Mouse (Mus musculus) heart, postnatal 0 days (tissue): ENCODE measurements around the gene Tpk1. TPM values are rescaled to one million over a fixed set of nuclear protein-coding genes. Genes with fewer than 3 reads are reported as not detected.

ENCODE experiments used
- ATAC-seq: fragments of 200-750 bp; cut with Nextera tagmentation; 2 replicates; pipeline ENCODE4 v1.8.0; 2017; ENCODE audit warnings: low read depth, moderate number of reproducible peaks, moderate library complexity; ENCODE audit not compliant: insufficient read depth
- DNase-seq: peaks from one replicate; pipeline ENCODE4 v3.0.0-alpha.2; 2016; ENCODE audit warnings: low spot score
- H3K27ac ChIP-seq: fragments of 300-500 bp; sonication (generic); 2 replicates; pipeline ENCODE4 v1.5.1; 2014; ENCODE audit warnings: low read depth, mild to moderate bottlenecking
- H3K27me3 ChIP-seq: fragments of 300-500 bp; sonication (generic); 2 replicates; pipeline ENCODE4 v1.6.1; 2014; ENCODE audit warnings: low read length, mixed read lengths; ENCODE audit not compliant: control insufficient read depth, insufficient read depth
- H3K36me3 ChIP-seq: fragments of 300-500 bp; sonication (generic); replicated peaks from 2 replicates; pipeline ENCODE4 v1.6.1; 2014; ENCODE audit warnings: low read length, mixed read lengths; ENCODE audit not compliant: control insufficient read depth, insufficient read depth
- H3K4me1 ChIP-seq: fragments of 300-500 bp; sonication (generic); 2 replicates; pipeline ENCODE4 v1.6.1; 2014; ENCODE audit warnings: antibody characterized with exemption; ENCODE audit not compliant: control insufficient read depth, insufficient read depth
- H3K4me2 ChIP-seq: fragments of 300-500 bp; sonication (generic); 2 replicates; pipeline ENCODE4 v1.6.1; 2014; ENCODE audit warnings: low read depth, mild to moderate bottlenecking, low read length, moderate library complexity
- H3K4me3 ChIP-seq: fragments of 300-500 bp; sonication (generic); 2 replicates; pipeline ENCODE4 v1.5.1; 2014; ENCODE audit warnings: low read depth, low read length
- H3K9ac ChIP-seq: fragments of 300-500 bp; sonication (generic); replicated peaks from 2 replicates; pipeline ENCODE4 v1.6.1; 2014; ENCODE audit warnings: low read depth, low read length, mixed read lengths
- H3K9me3 ChIP-seq: fragments of 300-500 bp; sonication (generic); replicated peaks from 2 replicates; pipeline ENCODE4 v1.6.1; 2016; ENCODE audit warnings: low read length; ENCODE audit not compliant: control insufficient read depth
- CTCF ChIP-seq: IDR thresholded peaks from 2 replicates; pipeline ENCODE4 v1.5.1; 2016; ENCODE audit warnings: antibody characterized with exemption, control low read depth, low read depth
- EP300 ChIP-seq: IDR thresholded peaks from 2 replicates; pipeline ENCODE4 v1.6.1; 2016; ENCODE audit warnings: antibody characterized with exemption, low read depth
- WGBS: fragments of 180-500 bp; shearing (Covaris S2); extraction: QIAGEN DNeasy Blood & Tissue Kit; methylation state at CpG from one replicate; pipeline ENCODE4 v1.1.7; 2014; 5-methylcytosine and 5-hydroxymethylcytosine counted together
- polyA plus RNA-seq: library from polyadenylated mRNA; unstranded; fragments of >200 nt; fragmentation: Nextera tagmentation; extraction: Ambion mirVana; gene quantifications from 2 replicates; pipeline ENCODE4 v1.2.1, GENCODE M21; 2015
- total RNA-seq: library from RNA; depleted of rRNA; stranded (reverse); fragments of >200 nt; gene quantifications from 2 replicates; pipeline ENCODE4 v1.2.3, GENCODE M21; 2014; ENCODE audit warnings: low replicate concordance

Gene Tpk1
- total and polyA plus RNA-seq, 2 experiments from 2014 or later, result 2.8 to 6.3 TPM

DNA sequence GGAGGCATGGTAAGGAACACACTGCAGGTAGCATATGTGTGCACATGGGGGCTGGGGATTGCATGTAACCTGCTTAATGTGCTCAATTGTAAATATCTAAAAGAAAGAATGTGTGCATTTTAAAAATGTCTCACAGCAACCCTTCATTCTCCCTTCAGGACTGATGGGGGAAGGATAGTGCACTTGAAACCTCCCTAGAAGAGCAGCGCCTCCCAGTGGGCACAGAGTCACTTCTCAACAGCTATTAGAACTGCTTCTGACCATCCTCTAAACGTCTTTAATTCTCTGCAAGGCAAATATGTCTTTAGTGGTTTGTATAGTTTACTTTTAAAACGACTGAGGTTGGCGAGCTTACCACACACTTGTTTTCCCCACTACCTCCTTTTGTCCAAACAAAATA lies 241.1 kb downstream of the Tpk1 start:
- 38% methylated on average over 4 of the region's 4 CpGs for WGBS
- no peak overlapping the region for H3K27ac ChIP-seq
- H3K9ac ChIP-seq, result no peak overlapping the region
- no peaks in the 10 kb centered on the region for H3K4me1 ChIP-seq
- ATAC-seq, result no peak
- no peak overlapping the region for H3K4me2 ChIP-seq
- no peak overlapping the region for H3K4me3 ChIP-seq
- TF ChIP-seq CTCF (peak; percentile 39), EP300 (no peak)
- no peaks in the 10 kb centered on the region for H3K9me3 ChIP-seq
- H3K27me3 ChIP-seq, result no peaks in the 10 kb centered on the region
- DNase-seq, result no peak
- H3K36me3 ChIP-seq, result no peaks in the 10 kb centered on the region

DNA sequence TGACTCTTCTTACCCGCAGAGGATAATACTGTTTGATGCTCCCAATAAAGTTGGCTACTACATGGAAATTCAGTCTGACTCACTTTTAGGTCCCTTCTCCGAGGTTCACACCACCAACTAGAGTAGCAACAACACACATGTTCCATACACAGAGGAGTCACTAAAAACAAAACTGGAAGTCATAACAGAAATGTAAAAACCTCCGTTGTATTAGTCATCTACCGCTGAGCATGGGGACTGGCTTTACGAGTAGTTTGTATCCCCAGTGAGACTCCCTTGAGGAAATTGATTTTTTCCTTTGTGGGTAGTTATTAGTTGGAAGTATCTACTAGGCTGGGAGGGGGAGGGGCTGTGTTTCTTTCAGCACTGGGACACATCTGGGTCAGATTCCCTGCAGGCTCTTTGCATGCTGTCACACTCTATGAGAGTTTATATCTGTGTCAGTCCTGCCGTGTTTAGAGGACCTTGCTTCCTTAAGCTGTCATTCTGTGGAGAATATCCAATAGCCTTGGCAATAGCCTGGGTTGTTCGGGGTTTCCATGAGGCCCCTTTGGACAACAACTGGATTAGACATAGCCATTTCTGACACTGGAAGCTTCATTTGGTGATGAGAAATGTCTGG lies 245.6 kb downstream of the Tpk1 start:
- H3K4me1 ChIP-seq, result no peaks in the 10 kb centered on the region
- H3K4me3 ChIP-seq, result no peak overlapping the region
- WGBS, result 70% methylated on average over 7 of the region's 7 CpGs
- H3K9me3 ChIP-seq, result no peaks in the 10 kb centered on the region
- no peak overlapping the region for H3K4me2 ChIP-seq
- no peak for DNase-seq
- no peak overlapping the region for H3K9ac ChIP-seq
- TF ChIP-seq EP300 (no peak), CTCF (no peak)
- no peaks in the 10 kb centered on the region for H3K27me3 ChIP-seq
- ATAC-seq, result no peak
- H3K36me3 ChIP-seq, result no peaks in the 10 kb centered on the region
- no peak overlapping the region for H3K27ac ChIP-seq

DNA sequence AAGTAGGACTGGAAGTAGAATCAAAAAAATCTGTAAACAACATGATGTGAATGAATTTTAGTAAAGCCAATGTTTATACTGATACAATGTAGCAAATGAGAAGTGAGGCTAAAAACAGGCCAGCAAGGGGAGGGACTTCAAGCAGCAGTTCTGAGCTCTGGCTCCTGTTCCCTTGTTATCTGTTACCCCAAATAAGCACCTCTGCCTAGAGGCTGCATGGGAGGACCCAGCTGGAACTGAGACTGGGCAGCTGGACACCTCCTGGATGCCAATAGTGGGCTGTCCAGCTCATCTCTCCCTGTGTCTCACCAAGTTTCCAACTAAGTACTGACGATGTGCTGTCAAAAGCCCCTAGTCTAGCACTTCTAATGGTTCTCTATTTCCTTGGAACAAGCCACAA lies 257.1 kb downstream of the Tpk1 start:
- WGBS, result 35% methylated on average over 1 of the region's 1 CpGs
- ATAC-seq (0 out of 2 replicates have a peak, but pooled peaks have one; percentile 20), DNase-seq (peak; percentile 14)
- H3K36me3 ChIP-seq, result no peaks in the 10 kb centered on the region
- no peaks in the 10 kb centered on the region for H3K27me3 ChIP-seq
- no peak overlapping the region for H3K4me3 ChIP-seq
- no peak overlapping the region for H3K9ac ChIP-seq
- no peaks in the 10 kb centered on the region for H3K9me3 ChIP-seq
- TF ChIP-seq EP300 (no peak), CTCF (no peak)
- H3K27ac ChIP-seq, result peak overlapping the region; percentile 43; the same call in 1 of the 2 replicates
- H3K4me2 ChIP-seq, result no peak overlapping the region
- 0 out of 2 replicates have a peak, but pooled peaks cover 4% of the 10 kb centered on the region for H3K4me1 ChIP-seq

DNA sequence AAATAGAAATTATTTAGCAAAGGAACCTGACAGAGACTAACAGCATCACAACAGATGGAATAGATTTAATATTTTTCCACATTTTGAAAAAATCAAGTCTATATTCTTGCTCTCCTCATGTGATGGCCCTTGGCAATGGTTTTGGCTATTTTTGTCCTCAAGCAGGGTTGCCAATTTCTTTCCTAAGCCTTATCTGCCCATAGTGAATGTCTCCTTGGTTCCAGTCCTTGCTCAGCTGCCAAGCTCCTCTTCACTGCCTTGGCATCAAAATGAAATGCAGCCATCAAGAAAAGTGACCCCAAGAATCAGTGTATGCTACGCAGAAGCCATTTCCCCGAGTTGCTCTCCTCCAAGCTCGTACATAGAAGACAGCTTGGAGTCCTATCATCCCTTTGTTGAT lies 263.0 kb downstream of the Tpk1 start:
- WGBS, result 41% methylated on average over 3 of the region's 3 CpGs
- no peak overlapping the region for H3K4me3 ChIP-seq
- ATAC-seq, result no peak
- no peak overlapping the region for H3K9ac ChIP-seq
- peaks cover 11% of the 10 kb centered on the region; the same call in 1 of the 2 replicates for H3K4me1 ChIP-seq
- H3K36me3 ChIP-seq, result no peaks in the 10 kb centered on the region
- no peak overlapping the region for H3K4me2 ChIP-seq
- 0 out of 2 replicates have a peak overlapping the region, but pooled peaks have one; percentile 20 for H3K27ac ChIP-seq
- no peak for TF ChIP-seq CTCF
- TF ChIP-seq EP300, result no peak
- H3K27me3 ChIP-seq, result no peaks in the 10 kb centered on the region
- no peaks in the 10 kb centered on the region for H3K9me3 ChIP-seq
- DNase-seq, result peak; percentile 22

DNA sequence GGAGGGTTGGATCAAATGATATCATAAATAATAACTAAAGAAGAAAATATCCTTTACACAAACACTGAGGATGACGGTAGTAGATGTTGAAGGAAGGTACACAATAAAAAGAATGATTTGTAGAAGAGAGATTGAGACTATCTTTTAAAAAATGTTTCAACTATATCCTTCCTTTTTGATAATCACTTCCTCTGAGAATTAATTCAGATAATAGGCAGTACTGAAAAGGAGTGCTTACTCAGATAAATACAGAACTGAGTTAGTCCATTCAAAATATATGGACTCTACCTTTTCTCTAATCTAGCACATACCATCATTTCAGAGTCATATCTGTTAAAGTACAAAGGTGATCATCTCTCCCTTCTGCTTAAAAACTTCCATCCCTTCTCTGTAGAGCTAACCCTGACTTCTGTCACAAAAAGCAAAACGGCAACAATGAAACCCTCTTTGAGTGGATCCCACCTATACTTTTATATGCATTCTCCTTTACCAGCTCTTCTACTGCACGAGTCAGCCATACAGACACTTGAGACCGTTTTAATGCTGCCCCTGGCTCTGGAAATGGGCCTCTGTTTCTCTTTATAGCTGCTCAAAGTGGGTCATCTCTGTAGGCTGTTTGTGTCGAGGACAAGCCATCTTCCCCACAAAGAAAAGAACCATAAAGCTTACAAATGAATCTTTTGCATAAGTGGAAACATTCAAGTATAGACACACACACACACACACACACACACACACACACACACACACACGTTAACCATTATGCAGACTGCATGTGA lies 263.7 kb downstream of the Tpk1 start:
- no peak overlapping the region for H3K9ac ChIP-seq
- H3K4me3 ChIP-seq, result no peak overlapping the region
- no peak overlapping the region for H3K27ac ChIP-seq
- no peaks in the 10 kb centered on the region for H3K36me3 ChIP-seq
- H3K4me1 ChIP-seq, result peaks cover 11% of the 10 kb centered on the region; the same call in 1 of the 2 replicates
- DNase-seq, result no peak
- H3K9me3 ChIP-seq, result no peaks in the 10 kb centered on the region
- TF ChIP-seq CTCF (no peak), EP300 (no peak)
- H3K4me2 ChIP-seq, result no peak overlapping the region
- ATAC-seq, result no peak
- 69% methylated on average over 6 of the region's 6 CpGs for WGBS
- no peaks in the 10 kb centered on the region for H3K27me3 ChIP-seq
